Mouse (Mus musculus) hindbrain, embryonic 14.5 days (tissue): ENCODE results near the gene Slc35a5. TPM values are rescaled to one million over a fixed set of nuclear protein-coding genes. Genes with fewer than 3 reads are reported as not detected.

Experiments used
- ATAC-seq: fragments of 200-750 bp; cut with Nextera tagmentation; 2 replicates; pipeline ENCODE4 v1.8.0; 2017; ENCODE audit warnings: moderate number of reproducible peaks, mild to moderate bottlenecking, moderate TSS enrichment, moderate library complexity; ENCODE audit not compliant: low FRiP score
- DNase-seq: peaks from one replicate; pipeline ENCODE4 v3.0.0-alpha.2; 2015; ENCODE audit warnings: low spot score
- H3K27ac ChIP-seq: fragments of 300-500 bp; sonication (generic); 2 replicates; pipeline ENCODE4 v1.5.1; 2014; ENCODE audit warnings: mild to moderate bottlenecking, moderate library complexity
- H3K27me3 ChIP-seq: fragments of 300-500 bp; sonication (generic); 2 replicates; pipeline ENCODE4 v1.6.1; 2014; ENCODE audit warnings: mild to moderate bottlenecking, low read length, mixed read lengths; ENCODE audit not compliant: control insufficient read depth, insufficient read depth
- H3K36me3 ChIP-seq: fragments of 300-500 bp; sonication (generic); replicated peaks from 2 replicates; pipeline ENCODE4 v1.6.1; 2014; ENCODE audit not compliant: control insufficient read depth, insufficient read depth
- H3K4me1 ChIP-seq: fragments of 300-500 bp; sonication (generic); replicated peaks from 2 replicates; pipeline ENCODE4 v1.6.1; 2014; ENCODE audit warnings: antibody characterized with exemption, low read length, mixed read lengths; ENCODE audit not compliant: control insufficient read depth, insufficient read depth
- H3K4me2 ChIP-seq: fragments of 300-500 bp; sonication (generic); replicated peaks from 2 replicates; pipeline ENCODE4 v1.6.1; 2014; ENCODE audit warnings: mild to moderate bottlenecking, moderate library complexity
- H3K4me3 ChIP-seq: fragments of 300-500 bp; sonication (generic); replicated peaks from 2 replicates; pipeline ENCODE4 v1.5.1; 2014; ENCODE audit warnings: mild to moderate bottlenecking, low read length
- H3K9ac ChIP-seq: fragments of 300-500 bp; sonication (generic); 2 replicates; pipeline ENCODE4 v1.6.1; 2014
- H3K9me3 ChIP-seq: fragments of 300-500 bp; sonication (generic); 2 replicates; pipeline ENCODE4 v1.6.1; 2016; ENCODE audit warnings: low read length; ENCODE audit not compliant: control insufficient read depth
- WGBS: fragments of 180-500 bp; shearing (Covaris S2); extraction: QIAGEN DNeasy Blood & Tissue Kit; methylation state at CpG from one replicate; pipeline ENCODE4 v1.1.7; 2014; 5-methylcytosine and 5-hydroxymethylcytosine counted together
- polyA plus RNA-seq: library from polyadenylated mRNA; unstranded; fragments of >200 nt; fragmentation: Nextera tagmentation; extraction: Ambion mirVana; gene quantifications from 2 replicates; pipeline ENCODE4 v1.2.1, GENCODE M21; 2014

Gene Slc35a5
- polyA plus RNA-seq, 1 experiment from 2014 or later: 36.5 TPM

DNA sequence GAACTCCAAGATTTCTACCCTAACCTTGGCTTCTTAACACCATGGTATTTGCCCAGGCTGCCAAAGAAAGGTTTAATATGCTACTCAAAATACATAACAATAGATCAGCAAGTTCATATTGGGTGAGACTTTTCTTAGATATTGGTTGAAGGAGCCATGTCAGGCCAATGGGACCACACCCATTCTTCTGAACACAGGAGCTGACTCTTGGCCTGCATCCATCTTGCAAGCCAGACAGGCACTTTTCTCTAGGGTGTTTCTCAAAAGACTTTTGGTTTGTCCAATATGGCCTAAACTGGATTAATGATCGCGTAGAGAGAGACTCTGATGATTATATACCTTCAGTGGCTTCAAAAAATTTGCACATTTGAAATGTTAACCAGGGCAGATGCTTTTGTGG, 61.0 kb downstream of the Slc35a5 start:
- H3K4me1 ChIP-seq: no peaks in the 10 kb centered on the region
- 98% methylated on average over 2 of the region's 2 CpGs for WGBS
- H3K27me3 ChIP-seq: no peaks in the 10 kb centered on the region
- H3K27ac ChIP-seq: no peak overlapping the region
- no peaks in the 10 kb centered on the region for H3K36me3 ChIP-seq
- ATAC-seq (no peak), DNase-seq (no peak)
- H3K4me3 ChIP-seq: no peak overlapping the region
- no peaks in the 10 kb centered on the region for H3K9me3 ChIP-seq
- H3K9ac ChIP-seq: no peak overlapping the region
- no peak overlapping the region for H3K4me2 ChIP-seq

DNA sequence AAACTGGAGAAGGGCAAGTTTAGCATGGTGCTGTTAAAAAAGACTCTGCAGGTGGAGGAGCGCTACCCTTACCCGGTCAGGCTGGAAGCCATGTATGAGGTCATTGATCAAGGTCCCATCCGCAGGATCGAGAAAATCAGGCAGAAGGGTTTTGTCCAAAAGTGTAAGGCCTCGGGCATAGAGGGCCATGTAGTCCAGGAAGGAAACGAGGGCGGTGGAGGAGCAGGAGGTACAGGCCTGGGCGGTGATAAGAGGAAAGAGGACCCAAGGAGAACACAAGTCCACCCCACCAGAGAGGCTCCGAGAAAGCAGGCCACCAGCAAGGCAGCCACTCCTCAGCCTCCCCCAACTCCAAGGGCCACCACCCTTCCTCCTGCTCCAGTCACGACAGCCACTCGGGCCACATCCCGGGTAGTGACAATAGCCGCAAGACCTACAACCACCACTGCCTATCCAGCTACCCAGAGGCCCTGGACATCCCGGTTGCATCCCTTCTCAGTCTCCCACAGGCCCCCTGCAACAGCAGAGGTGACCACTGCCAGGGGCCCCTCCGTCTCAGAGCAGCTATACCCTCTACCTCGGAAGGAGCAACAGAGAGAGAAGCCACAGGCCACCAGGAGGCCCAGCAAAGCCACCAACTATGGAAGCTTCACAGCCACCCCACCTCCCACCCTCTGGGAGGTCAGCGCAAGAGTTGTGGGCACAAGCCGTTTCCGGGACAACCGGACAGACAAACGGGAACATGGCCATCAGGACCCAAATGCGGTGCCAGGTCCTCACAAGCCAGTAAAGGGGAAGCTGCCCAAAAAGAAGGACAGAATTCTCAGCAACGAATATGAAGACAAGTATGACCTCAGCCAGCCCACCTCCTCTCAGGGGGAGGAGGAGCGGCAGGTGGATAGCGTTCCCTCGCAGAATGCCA, 62.7 kb downstream of the Slc35a5 start:
- Histone ChIP-seq H3K4me3 (no peak overlapping the region), H3K27me3 (no peaks in the 10 kb centered on the region), H3K36me3 (no peaks in the 10 kb centered on the region), H3K9me3 (no peaks in the 10 kb centered on the region), H3K27ac (no peak overlapping the region), H3K9ac (no peak overlapping the region), H3K4me1 (no peaks in the 10 kb centered on the region), H3K4me2 (no peak overlapping the region)
- DNase-seq: no peak
- 0 out of 2 replicates have a peak, but pooled peaks have one; percentile 26 for ATAC-seq
- WGBS: 89% methylated on average over 26 of the region's 26 CpGs

DNA sequence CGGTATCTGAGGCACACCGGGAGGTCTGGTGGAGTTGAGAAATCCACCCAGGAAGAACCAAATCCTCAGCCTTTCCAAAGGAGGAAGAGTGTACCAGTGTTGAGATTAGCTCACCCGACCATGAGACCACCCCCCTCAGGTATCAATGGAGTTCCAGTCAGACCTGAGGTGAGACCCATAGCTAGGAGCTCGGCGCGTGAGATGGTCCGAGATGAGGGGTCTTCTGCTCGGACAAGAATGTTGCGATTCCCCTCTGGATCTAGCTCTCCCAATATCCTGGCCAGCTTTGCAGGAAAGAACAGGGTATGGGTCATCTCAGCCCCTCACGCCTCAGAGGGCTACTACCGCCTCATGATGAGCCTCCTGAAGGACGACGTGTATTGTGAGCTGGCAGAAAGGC, 63.5 kb downstream of the Slc35a5 start:
- Histone ChIP-seq H3K9me3 (no peaks in the 10 kb centered on the region), H3K27me3 (no peaks in the 10 kb centered on the region), H3K4me1 (no peaks in the 10 kb centered on the region), H3K4me2 (no peak overlapping the region), H3K9ac (no peak overlapping the region), H3K4me3 (no peak overlapping the region), H3K27ac (no peak overlapping the region), H3K36me3 (no peaks in the 10 kb centered on the region)
- DNase-seq (no peak), ATAC-seq (no peak)
- 97% methylated on average over 13 of the region's 13 CpGs for WGBS

DNA sequence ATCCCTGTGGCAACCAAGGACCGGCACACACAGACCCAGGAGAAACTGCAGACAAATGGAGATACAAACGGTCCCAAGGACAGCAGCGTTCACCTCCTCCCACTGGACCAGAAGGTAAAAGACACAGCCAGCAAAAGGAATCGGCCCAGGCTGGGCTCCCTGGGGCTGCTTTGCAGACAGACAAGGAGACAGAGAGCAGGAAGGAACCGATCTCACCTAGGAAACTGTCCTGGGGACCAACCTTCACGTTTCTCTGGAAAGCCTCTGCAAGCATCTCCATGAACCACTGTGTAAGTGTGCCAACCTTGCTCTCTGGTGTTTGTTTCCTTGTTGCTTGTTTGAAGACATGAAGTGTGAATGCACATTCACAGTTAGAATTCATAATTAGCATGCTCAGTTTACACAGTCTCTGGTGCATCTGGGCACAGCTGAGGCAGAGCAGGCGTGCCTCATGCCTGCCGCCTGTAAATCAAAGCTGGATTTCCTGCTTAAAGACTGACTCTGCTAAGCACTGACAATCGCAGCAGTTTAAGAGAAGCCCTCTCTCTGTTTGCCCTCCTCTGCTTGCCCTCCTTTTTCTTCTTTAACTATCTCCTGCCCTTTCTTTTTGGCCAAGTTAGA, 64.3 kb downstream of the Slc35a5 start:
- WGBS: 13% methylated on average over 9 of the region's 9 CpGs
- H3K27me3 ChIP-seq: no peaks in the 10 kb centered on the region
- peak overlapping the region; percentile 59 for H3K4me2 ChIP-seq
- H3K9me3 ChIP-seq: no peaks in the 10 kb centered on the region
- H3K4me3 ChIP-seq: peak overlapping the region; percentile 21
- DNase-seq (peak; percentile 28), ATAC-seq (no peak)
- H3K4me1 ChIP-seq: no peaks in the 10 kb centered on the region
- H3K27ac ChIP-seq: no peak overlapping the region
- H3K36me3 ChIP-seq: no peaks in the 10 kb centered on the region
- peak overlapping the region; percentile 44 for H3K9ac ChIP-seq

DNA sequence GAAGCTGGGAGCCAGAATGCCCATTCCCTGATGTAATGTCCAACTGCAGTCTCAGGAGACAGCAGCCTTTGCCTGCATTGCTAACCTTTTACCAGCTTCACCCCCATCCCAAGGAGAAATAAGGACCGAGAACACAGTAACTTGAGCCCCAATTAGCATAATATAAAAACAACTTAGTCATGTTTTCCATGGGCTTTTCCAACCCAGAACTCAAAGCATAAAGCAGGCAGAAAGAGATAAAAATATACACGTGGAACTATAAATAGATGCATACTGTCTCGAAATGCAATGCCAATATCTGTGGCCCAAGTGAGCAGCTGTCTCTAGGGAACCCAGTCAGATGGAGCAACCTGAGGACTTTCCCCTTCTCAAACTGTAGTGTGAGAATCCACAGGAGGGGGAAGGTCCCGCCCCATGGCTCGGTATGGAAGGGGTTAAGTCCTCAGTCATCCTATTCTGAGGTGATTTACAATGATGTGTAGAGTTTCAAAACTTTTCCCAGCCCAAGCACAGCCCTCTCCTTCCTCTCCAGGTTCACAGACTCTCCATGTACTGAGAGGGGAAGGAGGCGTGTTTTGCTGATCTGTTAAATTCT, 65.3 kb downstream of the Slc35a5 start, which contains the start of gene Ccdc80:
Gene Ccdc80 (plus strand): TSS at position 266 of the 595 bp plus-strand sequence.
- Histone ChIP-seq H3K36me3 (no peaks in the 10 kb centered on the region), H3K27ac (no peak within 1 kb of the TSS), H3K9ac (peak within 1 kb of the TSS; percentile 44), H3K4me3 (peak within 1 kb of the TSS; percentile 21), H3K4me2 (peak within 1 kb of the TSS; percentile 59), H3K9me3 (no peaks in the 10 kb centered on the region), H3K27me3 (no peaks in the 10 kb centered on the region), H3K4me1 (no peaks in the 10 kb centered on the region)
- WGBS: 52% methylated on average over 6 of the region's 6 CpGs
- DNase-seq (no peak), ATAC-seq (no peak)

DNA sequence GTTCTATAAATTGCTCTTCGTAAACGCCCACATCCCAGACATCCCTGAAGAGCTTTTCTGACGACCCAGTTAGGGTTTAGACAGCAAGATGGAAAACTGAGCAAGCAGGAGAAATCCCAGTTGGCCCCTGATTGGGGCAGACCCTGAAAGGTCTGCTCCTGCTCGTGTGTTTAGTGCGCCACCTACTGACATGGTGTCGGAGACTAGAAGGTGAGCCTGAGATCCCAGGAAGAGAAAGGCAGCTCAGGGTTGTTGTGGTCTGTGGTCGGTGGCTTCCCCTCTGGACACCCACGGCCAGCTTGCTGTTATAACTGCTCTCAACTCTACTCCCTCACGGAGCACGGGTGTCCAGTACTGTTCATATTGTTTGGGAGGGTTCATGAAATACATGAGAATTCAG, 68.5 kb downstream of the Slc35a5 start:
- Histone ChIP-seq H3K36me3 (no peaks in the 10 kb centered on the region), H3K4me3 (no peak overlapping the region), H3K27ac (no peak overlapping the region), H3K4me2 (no peak overlapping the region), H3K9me3 (no peaks in the 10 kb centered on the region), H3K4me1 (no peaks in the 10 kb centered on the region), H3K27me3 (no peaks in the 10 kb centered on the region), H3K9ac (no peak overlapping the region)
- ATAC-seq: peak; percentile 87
- peak; percentile 83 for DNase-seq
- WGBS: 13% methylated on average over 10 of the region's 10 CpGs

Other genes starting within 250 kb of the Slc35a5 start
- not detected in 2 replicates for gene Cd200r3, start 215.0 kb downstream of the Slc35a5 start, polyA plus RNA-seq
- gene Ccdc80, start 65.3 kb downstream of the Slc35a5 start, polyA plus RNA-seq: 11.5 and 15.5 TPM in 2 replicates
- gene Atg3, start 79 bp upstream of the Slc35a5 start, polyA plus RNA-seq: 48.6 and 54.2 TPM in 2 replicates
- gene Btla, start 65.6 kb upstream of the Slc35a5 start, polyA plus RNA-seq: 0.10 TPM in 1 of 2 replicates, not detected in the other